Mouse (Mus musculus) small intestine, adult 2 months (tissue): ENCODE data around the gene Lgr4.

Experiments
- CTCF ChIP-seq: fragments of 200-500 bp; IDR thresholded peaks from 2 replicates; pipeline ENCODE4 v1.5.1; 2012; ENCODE audit warnings: low read depth, mild to moderate bottlenecking, control low read depth, inconsistent platforms, low read length, moderate library complexity, mixed read lengths; ENCODE audit not compliant: insufficient replicate concordance, insufficient read length; ENCODE audit errors: extremely low read depth
- POLR2A ChIP-seq: fragments of 200-500 bp; IDR thresholded peaks from 2 replicates; pipeline ENCODE4 v1.6.1; 2012; ENCODE audit warnings: low read depth, mild to moderate bottlenecking, control low read depth, inconsistent platforms, low read length, moderate library complexity

DNA sequence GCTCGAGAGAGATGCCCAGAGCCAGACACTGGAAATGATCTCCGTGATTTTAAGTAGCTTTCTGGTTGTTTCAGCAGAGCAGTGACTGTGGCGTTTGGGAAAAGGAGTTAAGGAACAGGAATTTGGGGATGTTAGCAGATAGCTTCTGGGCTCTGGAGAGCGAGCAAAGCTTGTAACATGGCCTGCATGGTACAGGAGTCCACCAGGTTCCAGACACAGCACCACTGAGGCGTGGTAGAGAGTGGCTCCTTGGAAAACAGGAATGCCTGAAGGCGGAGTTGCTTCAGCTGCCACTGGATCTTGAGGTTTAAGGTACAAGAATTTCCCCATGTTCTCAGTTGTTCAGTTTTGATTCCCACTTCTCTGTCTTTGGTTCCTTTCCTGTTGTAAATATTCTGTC, 59.9 kb downstream of the Lgr4 start:
- TF ChIP-seq CTCF, result no peak
- TF ChIP-seq POLR2A, result no peak
